Mouse (Mus musculus) CD4-positive helper T cell, adult 2 months (primary cell): ENCODE data around the gene Itgal.

Experiments
- DNase-seq: peaks from one replicate; pipeline ENCODE4 v3.0.0-alpha.2; 2012; ENCODE audit warnings: low read depth, missing footprints, low spot score

Itgal gene

GRCm38 (mm10) chr7:127378310-127378921, 82.4 kb downstream of the Itgal start:
- no peak for DNase-seq
